Comparison of ENCODE assay signal across 8 mouse cellular contexts in the genomic region with DNA sequence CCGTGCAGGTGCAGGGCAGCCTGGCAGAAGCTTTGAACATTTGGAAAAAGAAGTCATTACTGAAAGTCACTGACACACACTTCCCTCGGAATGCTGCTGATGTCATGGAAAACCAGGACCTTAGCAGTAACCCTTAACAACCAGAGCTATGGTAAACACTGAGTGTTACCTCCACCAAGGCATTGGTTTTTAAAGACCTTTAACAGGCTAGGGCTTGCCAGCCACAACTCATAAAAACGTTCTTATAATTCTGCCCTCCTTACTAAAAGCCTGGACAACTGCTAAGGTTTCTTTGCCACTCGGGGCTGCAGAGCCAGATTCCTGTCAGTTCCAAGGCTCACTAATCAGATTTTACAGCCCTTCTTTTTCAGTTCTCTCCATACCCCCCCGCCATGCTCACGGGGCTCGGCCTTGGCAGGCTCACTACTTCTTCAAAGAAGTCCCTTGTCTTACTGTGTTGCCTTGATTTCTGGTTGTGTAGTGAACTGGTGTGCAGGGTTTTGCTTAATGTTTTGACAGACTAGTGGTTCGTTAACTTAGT.
A peak's percentile ranks its signal among the peaks of the same experiment; 100 is the strongest.
DNase-seq lines count a peak whose midpoint lies in the region; ATAC-seq lines count a peak whose summit lies in the region.

No protein-coding gene starts in this region.

- H3K27ac ChIP-seq in heart, embryonic 10.5 days, result peak overlapping the region; percentile 79
- H3K27ac ChIP-seq in forebrain, embryonic 15.5 days (replicated peaks), result peak overlapping the region; percentile 59
- peak overlapping the region; percentile 39; the same call in 1 of the 2 replicates for H3K27ac ChIP-seq in midbrain, embryonic 13.5 days

- no peak overlapping the region for H3K4me2 ChIP-seq in forebrain, embryonic 15.5 days (replicated peaks)
- H3K4me2 ChIP-seq in midbrain, embryonic 13.5 days (replicated peaks), result no peak overlapping the region

- no peak overlapping the region for H3K9ac ChIP-seq in forebrain, embryonic 15.5 days (replicated peaks)
- H3K9ac ChIP-seq in midbrain, embryonic 13.5 days (replicated peaks), result no peak overlapping the region

- peak; percentile 57 for ATAC-seq in forebrain, embryonic 15.5 days (replicated peaks)
- ATAC-seq in midbrain, embryonic 13.5 days, result no peak; the same call in 1 of the 2 replicates

- H3K4me1 ChIP-seq in heart, embryonic 10.5 days, result peaks cover 36% of the 10 kb centered on the region
- peaks cover 54% of the 10 kb centered on the region for H3K4me1 ChIP-seq in forebrain, embryonic 15.5 days
- H3K4me1 ChIP-seq in midbrain, embryonic 13.5 days (replicated peaks), result peaks cover 50% of the 10 kb centered on the region

- DNase-seq in heart, embryonic 10.5 days (ENCODE audit: low spot score), result peak; percentile 81
- no peak for DNase-seq in heart, adult 11 months
- DNase-seq in adrenal gland, postnatal 10 days, result peak; percentile 61
- DNase-seq in kidney, postnatal 10 days, result peak; percentile 73
- no peak for DNase-seq in thymus, postnatal 10 days (ENCODE audit: low spot score in 2 of 2)
- DNase-seq in T-cell, adult 2 months (ENCODE audit: low spot score), result no peak

- H3K36me3 ChIP-seq in heart, embryonic 10.5 days, result no peaks in the 10 kb centered on the region
- H3K36me3 ChIP-seq in forebrain, embryonic 15.5 days, result no peaks in the 10 kb centered on the region
- no peaks in the 10 kb centered on the region for H3K36me3 ChIP-seq in midbrain, embryonic 13.5 days

- no peak overlapping the region for H3K4me3 ChIP-seq in heart, embryonic 10.5 days
- no peak overlapping the region for H3K4me3 ChIP-seq in forebrain, embryonic 15.5 days
- H3K4me3 ChIP-seq in midbrain, embryonic 13.5 days (replicated peaks), result no peak overlapping the region

- H3K27me3 ChIP-seq in heart, embryonic 10.5 days (ENCODE audit: insufficient read depth, poor library complexity, severe bottlenecking), result no peaks in the 10 kb centered on the region
- no peaks in the 10 kb centered on the region for H3K27me3 ChIP-seq in forebrain, embryonic 15.5 days
- H3K27me3 ChIP-seq in midbrain, embryonic 13.5 days, result no peaks in the 10 kb centered on the region

- WGBS in heart, embryonic 10.5 days, result 53% methylated on average over 8 of the region's 8 CpGs
- WGBS in forebrain, embryonic 15.5 days, result 5% methylated on average over 8 of the region's 8 CpGs
- WGBS in midbrain, embryonic 13.5 days, result 36% methylated on average over 8 of the region's 8 CpGs

- no peaks in the 10 kb centered on the region for H3K9me3 ChIP-seq in heart, embryonic 10.5 days
- H3K9me3 ChIP-seq in forebrain, embryonic 15.5 days, result no peaks in the 10 kb centered on the region
- no peaks in the 10 kb centered on the region for H3K9me3 ChIP-seq in midbrain, embryonic 13.5 days

Comparison
In these comparisons a context has a peak if more than half of its experiments do, and no peak if none do; other contexts are left out.
1. DNase-seq: peak in heart, embryonic 10.5 days (single experiment), adrenal gland, postnatal 10 days (single experiment) and kidney, postnatal 10 days (single experiment); none in heart, adult 11 months (single experiment), thymus, postnatal 10 days (0 of 2) and T-cell, adult 2 months (single experiment).
2. Peak in every context shown above with its lines, with median percentiles within 50 percentile points of each other: H3K27ac ChIP-seq.